Mouse (Mus musculus) heart, adult 2 months (tissue): ENCODE data around the gene Abhd2. TPM values are rescaled to one million over a fixed set of nuclear protein-coding genes. Genes with fewer than 3 reads are reported as not detected.

Experiments
- DNase-seq, 2 experiments: peaks; one replicate each; pipeline ENCODE4 v3.0.0; 2021
- H3K27ac ChIP-seq: fragments of 200-600 bp; 2 replicates; pipeline ENCODE4 v1.8.1; 2022
- H3K27me3 ChIP-seq: fragments of 200-500 bp; 2 replicates; pipeline ENCODE4 v1.6.1; 2012; ENCODE audit warnings: mild to moderate bottlenecking, low read length, inconsistent platforms, mixed read lengths; ENCODE audit not compliant: control insufficient read depth, insufficient read depth
- H3K36me3 ChIP-seq: fragments of 200-500 bp; 2 replicates; pipeline ENCODE4 v1.6.1; 2012; ENCODE audit warnings: low read length, inconsistent platforms; ENCODE audit not compliant: control insufficient read depth, insufficient read depth
- H3K4me1 ChIP-seq: fragments of 200-500 bp; 2 replicates; pipeline ENCODE4 v1.6.1; 2011; ENCODE audit warnings: low read length; ENCODE audit not compliant: control insufficient read depth, insufficient read depth
- H3K4me3 ChIP-seq: fragments of 200-600 bp; 2 replicates; pipeline ENCODE4 v1.8.1; 2022
- H3K79me2 ChIP-seq: fragments of 200-500 bp; replicated peaks from 2 replicates; pipeline ENCODE4 v1.6.1; 2012; ENCODE audit warnings: mild to moderate bottlenecking, inconsistent platforms, low read length, moderate library complexity, mixed read lengths; ENCODE audit not compliant: control insufficient read depth, insufficient read depth
- H3K9ac ChIP-seq: fragments of 200-500 bp; 2 replicates; pipeline ENCODE4 v1.6.1; 2012; ENCODE audit warnings: low read depth, mild to moderate bottlenecking, control low read depth, inconsistent platforms, low read length, mixed read lengths
- CTCF ChIP-seq: fragments of 200-600 bp; IDR thresholded peaks from 2 replicates; pipeline ENCODE4 v1.8.1; 2022; ENCODE audit warnings: antibody characterized with exemption, mild to moderate bottlenecking, moderate library complexity
- EP300 ChIP-seq: fragments of 200-500 bp; IDR thresholded peaks from 2 replicates; pipeline ENCODE4 v1.6.1; 2011; ENCODE audit warnings: low read depth, low read length, control low read depth; ENCODE audit not compliant: insufficient read depth
- POLR2A ChIP-seq: fragments of 200-500 bp; IDR thresholded peaks from 2 replicates; pipeline ENCODE4 v1.6.1; 2011; ENCODE audit warnings: mild to moderate bottlenecking, low read depth, low read length, control low read depth; ENCODE audit not compliant: insufficient read depth
- WGBS: fragments of 180-500 bp; shearing (Covaris S2); methylation state at CpG from one replicate; pipeline ENCODE4 v1.1.7; 2018; 5-methylcytosine and 5-hydroxymethylcytosine counted together
- intact Hi-C: fragments of 180-260 bp; cut with DNase I; formaldehyde crosslinking; loops from one replicate; pipeline ENCODE4 v1.15.1; 2025
- polyA plus RNA-seq: library from polyadenylated mRNA; depleted of rRNA; stranded (reverse); fragments of >200 nt; gene quantifications from 2 replicates; pipeline ENCODE4 v1.2.3, GENCODE M21; 2012
- total RNA-seq, 2 experiments: library from RNA; stranded (reverse); gene quantifications; 2 replicates each; pipeline ENCODE4 v1.2.3; 2021

The Abhd2 gene
- total and polyA plus RNA-seq, 3 experiments = 8.4 to 36.3 (median 33.8) TPM

DNA sequence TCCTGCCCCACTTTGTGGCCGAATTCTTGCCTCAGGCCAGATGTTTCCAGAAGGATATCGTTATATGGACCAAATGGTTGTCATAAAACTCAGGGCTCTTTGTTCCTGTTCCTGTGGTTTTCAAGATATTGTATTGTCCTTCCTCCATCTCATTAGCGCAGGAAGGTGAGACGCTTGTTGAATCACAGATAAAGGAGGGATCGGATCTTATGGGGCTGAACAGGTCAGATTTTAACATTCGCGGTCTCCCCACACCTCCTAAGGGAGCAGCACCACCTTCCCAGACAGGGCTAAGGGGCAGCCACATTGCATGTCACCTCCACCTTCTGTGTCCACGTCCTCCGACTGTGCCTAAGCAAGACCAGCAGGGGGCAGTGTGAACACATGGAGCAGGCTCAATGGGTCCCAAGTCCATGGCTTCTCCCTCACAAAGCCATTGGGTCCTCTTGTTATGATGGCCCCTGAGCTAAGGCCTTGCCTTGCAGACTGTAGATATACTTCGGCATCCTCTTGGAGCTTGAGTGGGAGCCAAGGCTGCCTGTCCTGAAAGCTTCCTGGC, 98.4 kb downstream of the Abhd2 start:
- Histone ChIP-seq H3K9ac (no peak overlapping the region), H3K79me2 (no peaks in the 10 kb centered on the region), H3K27me3 (no peaks in the 10 kb centered on the region), H3K4me3 (no peak overlapping the region), H3K27ac (no peak overlapping the region), H3K4me1 (0 out of 2 replicates have a peak, but pooled peaks cover 1% of the 10 kb centered on the region), H3K36me3 (no peaks in the 10 kb centered on the region)
- intact Hi-C loops = loop anchor here (1.0 to 5.0 kb wide), 3 partner anchors 96 to 224 kb away; partner anchors contain the start of gene Polg
- no peak for TF ChIP-seq POLR2A
- TF ChIP-seq EP300 = peak; percentile 51; the same call in 1 of the 2 replicates
- TF ChIP-seq CTCF = peak; percentile 94
- peak; percentile 50 to 74 for DNase-seq
- 19% methylated on average over 10 of the region's 10 CpGs for WGBS

DNA sequence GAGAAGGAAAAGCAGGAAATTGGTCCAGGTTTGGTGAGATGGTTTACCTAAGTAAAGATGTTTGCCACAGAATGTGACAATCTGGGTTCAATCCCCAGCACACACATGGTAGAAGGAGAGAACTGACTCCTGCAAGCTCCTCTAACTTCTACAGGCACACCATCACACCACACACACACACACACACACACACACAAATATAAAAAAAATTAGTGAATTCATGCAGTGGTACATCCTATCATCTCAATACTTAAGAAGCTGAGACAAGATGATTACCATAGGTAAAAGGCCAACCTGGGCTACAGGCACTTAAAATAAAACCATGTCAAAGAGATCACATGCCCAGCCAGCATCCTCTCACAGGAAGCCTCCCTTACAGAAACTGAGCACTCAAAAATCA, 101.0 kb downstream of the Abhd2 start:
- Histone ChIP-seq H3K36me3 (no peaks in the 10 kb centered on the region), H3K27me3 (no peaks in the 10 kb centered on the region), H3K4me1 (0 out of 2 replicates have a peak, but pooled peaks cover 1% of the 10 kb centered on the region), H3K4me3 (no peak overlapping the region), H3K9ac (no peak overlapping the region), H3K79me2 (no peaks in the 10 kb centered on the region), H3K27ac (no peak overlapping the region)
- TF ChIP-seq CTCF = no peak
- no peak for TF ChIP-seq POLR2A
- TF ChIP-seq EP300 = no peak
- intact Hi-C loops = loop anchor here (5.0 kb wide), 2 partner anchors 93 to 173 kb away; partner anchors contain the start of gene Polg
- DNase-seq = no peak

DNA sequence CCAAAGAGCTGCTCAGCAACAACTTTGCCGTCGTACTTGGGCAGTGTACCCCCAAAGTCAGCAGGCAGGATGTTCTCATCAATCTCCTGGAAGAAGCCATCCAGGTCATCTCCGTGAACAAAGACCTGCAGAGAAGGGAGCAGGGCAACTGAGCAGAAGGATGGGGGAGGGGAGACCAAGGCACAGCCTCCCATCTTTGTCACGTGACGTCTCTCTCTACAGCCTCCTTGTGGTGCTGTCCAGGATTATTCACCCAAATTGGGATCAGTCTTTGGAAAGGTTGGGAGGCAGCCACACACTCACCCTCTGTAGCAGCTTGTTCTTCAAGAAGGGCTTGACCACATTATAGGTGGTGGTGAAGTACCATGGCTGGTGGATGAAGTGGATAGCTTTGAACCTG, 102.6 kb downstream of the Abhd2 start:
- Histone ChIP-seq H3K9ac (no peak overlapping the region), H3K79me2 (no peaks in the 10 kb centered on the region), H3K27ac (no peak overlapping the region), H3K27me3 (no peaks in the 10 kb centered on the region), H3K36me3 (no peaks in the 10 kb centered on the region), H3K4me1 (0 out of 2 replicates have a peak, but pooled peaks cover 1% of the 10 kb centered on the region), H3K4me3 (no peak overlapping the region)
- intact Hi-C loops = no loop called here
- no peak for DNase-seq
- WGBS = 60% methylated on average over 5 of the region's 5 CpGs
- TF ChIP-seq EP300 (no peak), CTCF (no peak), POLR2A (no peak)

DNA sequence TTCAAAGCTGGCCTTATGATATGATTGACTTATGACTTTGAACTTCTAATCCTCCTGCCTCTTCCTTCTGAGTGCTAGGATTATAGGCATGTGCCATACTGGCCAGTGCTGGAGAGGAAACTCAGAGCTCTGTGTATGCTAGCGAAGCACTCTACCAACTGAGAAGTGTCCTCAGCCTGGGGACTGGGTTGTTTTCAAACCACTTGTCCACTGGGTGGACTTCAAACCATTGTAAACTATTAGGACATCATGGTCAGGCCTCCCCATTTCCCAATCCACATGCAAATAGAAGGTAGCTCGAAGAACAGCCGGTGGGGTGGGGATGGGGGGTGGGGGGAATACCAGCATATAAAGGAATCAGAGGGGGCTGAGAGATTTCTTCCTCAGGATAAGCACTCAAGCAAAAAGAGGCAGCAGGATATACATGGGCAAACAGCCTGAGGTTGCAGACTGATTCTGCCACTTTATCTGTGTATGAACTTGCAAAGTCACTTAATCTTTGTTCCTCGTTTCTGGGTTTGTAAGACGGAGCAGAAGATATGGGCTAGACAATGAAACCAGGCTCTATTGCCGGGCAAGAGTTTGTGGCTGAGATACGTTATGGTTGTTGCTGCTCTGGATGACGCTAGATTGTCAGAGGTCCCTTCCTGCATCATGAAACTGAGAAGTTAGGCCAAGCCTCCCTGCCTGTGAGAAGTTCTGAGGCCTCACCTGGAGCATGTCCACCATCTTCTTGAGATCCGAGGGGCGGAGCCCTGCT, 103.7 kb downstream of the Abhd2 start:
- intact Hi-C loops = no loop called here
- WGBS = 76% methylated on average over 10 of the region's 10 CpGs
- Histone ChIP-seq H3K27ac (no peak overlapping the region), H3K27me3 (no peaks in the 10 kb centered on the region), H3K36me3 (no peaks in the 10 kb centered on the region), H3K4me3 (no peak overlapping the region), H3K9ac (no peak overlapping the region), H3K79me2 (no peaks in the 10 kb centered on the region), H3K4me1 (0 out of 2 replicates have a peak, but pooled peaks cover 1% of the 10 kb centered on the region)
- no peak for TF ChIP-seq POLR2A
- no peak for TF ChIP-seq CTCF
- no peak for TF ChIP-seq EP300
- DNase-seq = no peak

DNA sequence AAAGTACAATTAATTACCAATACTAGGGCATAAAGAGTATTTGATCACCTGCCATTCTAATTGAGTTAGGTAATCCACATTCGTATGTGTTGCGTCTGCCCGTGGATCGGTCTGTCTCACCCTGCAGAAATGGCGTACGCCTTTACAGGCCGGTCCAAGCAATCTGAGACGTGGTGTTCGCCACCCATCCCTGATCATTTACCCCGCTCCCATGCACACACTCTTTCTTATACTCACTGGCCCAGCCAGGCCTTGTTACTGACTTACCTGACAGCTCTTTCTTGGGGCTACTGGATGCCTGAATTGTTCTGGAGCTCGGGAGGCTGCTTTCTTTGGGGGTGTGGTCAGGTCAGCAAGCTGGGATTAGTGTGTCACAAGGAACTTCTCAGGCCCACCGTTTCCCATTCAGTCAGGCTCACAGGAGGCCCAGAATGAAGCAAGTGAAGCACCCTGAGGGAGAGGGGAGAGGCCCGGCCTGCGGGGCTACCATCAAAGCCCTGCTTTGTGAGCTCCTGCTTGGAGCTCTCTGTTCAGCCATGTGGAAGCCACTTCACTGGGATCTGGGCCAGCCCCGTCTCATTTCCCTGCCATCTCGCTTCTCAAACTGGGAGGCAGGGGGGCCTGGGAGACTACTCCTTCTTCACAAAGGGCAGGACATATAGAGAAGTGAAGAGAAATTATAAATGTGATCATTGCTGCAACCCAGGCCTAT, 113.6 kb downstream of the Abhd2 start, which contains the start of gene Rlbp1:
TSS of gene Rlbp1 (minus strand) at position 627 of the 712 bp plus-strand sequence.
- Histone ChIP-seq H3K27me3 (no peaks in the 10 kb centered on the region), H3K27ac (no peak within 1 kb of the TSS), H3K4me1 (peaks cover under 1% of the 10 kb centered on the region; the same call in 1 of the 2 replicates), H3K9ac (no peak within 1 kb of the TSS), H3K4me3 (no peak within 1 kb of the TSS), H3K36me3 (no peaks in the 10 kb centered on the region), H3K79me2 (no peaks in the 10 kb centered on the region)
- intact Hi-C loops = no loop called here
- no peak for DNase-seq
- TF ChIP-seq CTCF (no peak), POLR2A (no peak)
- WGBS = 73% methylated on average over 16 of the region's 16 CpGs

DNA sequence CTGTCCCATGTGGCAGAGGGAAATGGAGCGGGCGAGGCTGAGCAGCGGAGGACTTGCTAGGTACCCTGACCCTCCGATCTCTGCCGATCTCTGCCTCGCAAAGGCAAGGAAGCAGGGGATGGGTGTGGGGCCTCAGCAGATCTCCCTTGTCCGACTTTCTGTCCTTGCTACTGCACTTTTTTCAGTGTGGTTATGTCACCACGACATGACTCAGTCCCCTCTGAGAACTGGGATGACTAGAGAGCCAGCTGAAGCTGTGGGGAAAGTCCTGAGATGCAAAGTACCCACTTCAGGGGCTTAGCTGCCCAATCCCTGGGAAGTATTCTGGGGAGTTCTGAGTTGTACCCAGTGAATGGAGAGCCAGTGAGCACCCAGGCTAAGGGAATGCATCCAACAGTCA, 114.1 kb downstream of the Abhd2 start:
- H3K79me2 ChIP-seq = no peaks in the 10 kb centered on the region
- H3K36me3 ChIP-seq = no peaks in the 10 kb centered on the region
- no peak for TF ChIP-seq CTCF
- TF ChIP-seq POLR2A = no peak
- no peak for TF ChIP-seq EP300
- no peak for DNase-seq
- no peak overlapping the region for H3K4me3 ChIP-seq
- no peaks in the 10 kb centered on the region for H3K27me3 ChIP-seq
- peaks cover 1% of the 10 kb centered on the region; the same call in 1 of the 2 replicates for H3K4me1 ChIP-seq
- H3K9ac ChIP-seq = no peak overlapping the region
- 71% methylated on average over 8 of the region's 8 CpGs for WGBS
- H3K27ac ChIP-seq = no peak overlapping the region
- intact Hi-C loops = no loop called here
